Mouse (Mus musculus) ES-Bruce4 (cell line): ENCODE data around the gene Astn2.

Experiments
- CTCF ChIP-seq: IDR thresholded peaks from one replicate; pipeline ENCODE4 v1.8.1; 2011; ENCODE audit warnings: low read depth, low read length
- EP300 ChIP-seq: IDR thresholded peaks from 2 replicates; pipeline ENCODE4 v1.6.1; 2011; ENCODE audit warnings: low read depth, low read length; ENCODE audit not compliant: insufficient read depth
- POLR2A ChIP-seq: IDR thresholded peaks from one replicate; pipeline ENCODE4 v1.8.1; 2011; ENCODE audit warnings: low read length; ENCODE audit not compliant: insufficient read depth

GRCm38 (mm10) chr4:66230735-66231134 is 173.7 kb downstream of the Astn2 start:
- TF ChIP-seq CTCF (no peak), POLR2A (no peak), EP300 (no peak)
